Mouse (Mus musculus): ENCODE results near the gene 4930444G20Rik.
"Not testable (repeated sequence)": the region's sequence is repeated elsewhere in the genome, so short reads cannot be mapped to it uniquely, and the experiment has no call there.

4930444G20Rik gene

GRCm38 (mm10) chr10:22067979-22068378, at the start of gene 4930444G20Rik:
Gene 4930444G20Rik (minus strand): TSS chr10:22068079.
- DNase-seq (ENCODE audit: low spot score in 2 of 2), result not testable (repeated sequence)

GRCm38 (mm10) chr10:22074531-22074930, 6.7 kb upstream of the 4930444G20Rik start:
- no peak for DNase-seq (ENCODE audit: low spot score in 2 of 2)

GRCm38 (mm10) chr10:22072739-22073138, 4.9 kb upstream of the 4930444G20Rik start:
- DNase-seq (ENCODE audit: low spot score in 2 of 2), result no peak

GRCm38 (mm10) chr10:22070576-22070975, 2.7 kb upstream of the 4930444G20Rik start:
- DNase-seq (ENCODE audit: low spot score in 2 of 2), result no peak

- DNase-seq (ENCODE audit: low spot score in 2 of 2), result no peak
Measured at GRCm38 (mm10) chr10:22070168-22070567, 2.3 kb upstream of the 4930444G20Rik start.

GRCm38 (mm10) chr10:22059415-22059814, 8.5 kb downstream of the 4930444G20Rik start:
- DNase-seq (ENCODE audit: low spot score in 2 of 2), result no peak

- no peak for DNase-seq (ENCODE audit: low spot score in 2 of 2)
Measured at GRCm38 (mm10) chr10:22059026-22059325, 8.9 kb downstream of the 4930444G20Rik start.

GRCm38 (mm10) chr10:22058218-22059025, 9.5 kb downstream of the 4930444G20Rik start:
- peak; percentile 91 to 92 for DNase-seq (ENCODE audit: low spot score in 2 of 2)

GRCm38 (mm10) chr10:22055308-22055707, 12.6 kb downstream of the 4930444G20Rik start:
- no peak for DNase-seq (ENCODE audit: low spot score in 2 of 2)

GRCm38 (mm10) chr10:22036256-22036655, 31.6 kb downstream of the 4930444G20Rik start:
- DNase-seq (ENCODE audit: low spot score in 2 of 2), result peak; percentile 40 to 59

GRCm38 (mm10) chr10:22034303-22034702, 33.6 kb downstream of the 4930444G20Rik start:
- peak in 1 of 2 experiments; percentile 50 for DNase-seq (ENCODE audit: low spot score in 2 of 2)

GRCm38 (mm10) chr10:22018618-22019017, 49.3 kb downstream of the 4930444G20Rik start:
- DNase-seq (ENCODE audit: low spot score in 2 of 2), result no peak

GRCm38 (mm10) chr10:22017469-22018159, 50.3 kb downstream of the 4930444G20Rik start:
- DNase-seq (ENCODE audit: low spot score in 2 of 2), result no peak

Measured in frontal cortex, postnatal 36 days (tissue).